Mouse (Mus musculus) brain, adult 10 weeks (tissue): ENCODE data around the gene H2al1n. TPM values are rescaled to one million over a fixed set of nuclear protein-coding genes. Genes with fewer than 3 reads are reported as not detected.

Source experiments
- polyA plus RNA-seq: library from polyadenylated mRNA; stranded (reverse); fragments of 350-450 nt; fragmentation: Illumina TruSeq; extraction: RNeasy Lipid Tissue Mini Kit (QIAGEN cat#74804); gene quantifications from one replicate; pipeline ENCODE4 v1.2.3, GENCODE M21; 2015; ENCODE audit warnings: low read depth, low replicate concordance

Gene H2al1n
- not detected for polyA plus RNA-seq

GRCm38 (mm10) chrX:14210848-14211247 lies at the start of gene H2al1n:
TSS of gene H2al1n (plus strand) at chrX:14211148.

